Mouse (Mus musculus): ENCODE measurements around the gene Ccdc28b.
A peak's percentile ranks its signal among the peaks of the same experiment; 100 is the strongest.

Gene Ccdc28b

GRCm38 (mm10) chr4:129623681-129624091, at the start of gene Ccdc28b:
Ccdc28b (minus strand) TSS chr4:129623947.
- DNase-seq, result peak; percentile 74

- no peak for DNase-seq
Observed at GRCm38 (mm10) chr4:129672878-129673449, 49.2 kb upstream of the Ccdc28b start.

- peak; percentile 94 for DNase-seq
Observed at GRCm38 (mm10) chr4:129672083-129672877, 48.5 kb upstream of the Ccdc28b start, which contains the start of gene Kpna6. Kpna6 (minus strand) TSS chr4:129672767.

- peak; percentile 83 for DNase-seq
Observed at GRCm38 (mm10) chr4:129671491-129672082, 47.8 kb upstream of the Ccdc28b start.

GRCm38 (mm10) chr4:129662255-129662813, 38.6 kb upstream of the Ccdc28b start:
- DNase-seq, result no peak

GRCm38 (mm10) chr4:129661584-129661983, 37.8 kb upstream of the Ccdc28b start:
- no peak for DNase-seq

- no peak for DNase-seq
Observed at GRCm38 (mm10) chr4:129654770-129655169, 31.0 kb upstream of the Ccdc28b start.

- no peak for DNase-seq
Observed at GRCm38 (mm10) chr4:129650359-129650758, 26.6 kb upstream of the Ccdc28b start.

GRCm38 (mm10) chr4:129648656-129649055, 24.9 kb upstream of the Ccdc28b start:
- no peak for DNase-seq

GRCm38 (mm10) chr4:129645204-129645603, 21.5 kb upstream of the Ccdc28b start:
- DNase-seq, result no peak

GRCm38 (mm10) chr4:129641756-129642155, 18.0 kb upstream of the Ccdc28b start:
- no peak for DNase-seq

- DNase-seq, result peak; percentile 99
Observed at GRCm38 (mm10) chr4:129640638-129641467, 17.1 kb upstream of the Ccdc28b start, which contains the start of gene Txlna. Txlna (minus strand) TSS chr4:129641065.

- peak; percentile 25 for DNase-seq
Observed at GRCm38 (mm10) chr4:129640101-129640637, 16.4 kb upstream of the Ccdc28b start.

GRCm38 (mm10) chr4:129639221-129639620, 15.5 kb upstream of the Ccdc28b start:
- DNase-seq, result no peak

- no peak for DNase-seq
Observed at GRCm38 (mm10) chr4:129633852-129634251, 10.1 kb upstream of the Ccdc28b start.

GRCm38 (mm10) chr4:129631867-129632266, 8.1 kb upstream of the Ccdc28b start:
- DNase-seq, result no peak

- no peak for DNase-seq
Observed at GRCm38 (mm10) chr4:129630944-129631343, 7.2 kb upstream of the Ccdc28b start.

- DNase-seq, result no peak
Observed at GRCm38 (mm10) chr4:129626035-129626434, 2.3 kb upstream of the Ccdc28b start.

- DNase-seq, result no peak
Observed at GRCm38 (mm10) chr4:129625496-129625895, 1.7 kb upstream of the Ccdc28b start.

GRCm38 (mm10) chr4:129625029-129625370, 1.3 kb upstream of the Ccdc28b start:
- DNase-seq, result peak; percentile 81

- peak; percentile 91 for DNase-seq
Observed at GRCm38 (mm10) chr4:129624281-129625028, 708 bp upstream of the Ccdc28b start.

Data from embryo, embryonic 11 days (tissue).